Mouse (Mus musculus) midbrain, embryonic 16.5 days (tissue): ENCODE measurements around the gene Ppp1r8. TPM values are rescaled to one million over a fixed set of nuclear protein-coding genes. Genes with fewer than 3 reads are reported as not detected.

Source experiments
- ATAC-seq: fragments of 200-750 bp; cut with Nextera tagmentation; 2 replicates; pipeline ENCODE4 v1.8.0; 2017; ENCODE audit warnings: moderate TSS enrichment
- H3K27ac ChIP-seq: fragments of 300-500 bp; sonication (generic); 2 replicates; pipeline ENCODE4 v1.5.1; 2014; ENCODE audit warnings: mild to moderate bottlenecking, low read length, mixed read lengths
- H3K27me3 ChIP-seq: fragments of 300-500 bp; sonication (generic); 2 replicates; pipeline ENCODE4 v1.6.1; 2014; ENCODE audit warnings: low read depth, low read length, mixed read lengths; ENCODE audit not compliant: control insufficient read depth, insufficient read depth
- H3K36me3 ChIP-seq: fragments of 300-500 bp; sonication (generic); 2 replicates; pipeline ENCODE4 v1.6.1; 2014; ENCODE audit warnings: mild to moderate bottlenecking, low read length, moderate library complexity, mixed read lengths; ENCODE audit not compliant: control insufficient read depth, insufficient read depth
- H3K4me1 ChIP-seq: fragments of 300-500 bp; sonication (generic); 2 replicates; pipeline ENCODE4 v1.6.1; 2014; ENCODE audit warnings: mild to moderate bottlenecking, low read length, mixed read lengths; ENCODE audit not compliant: control insufficient read depth, insufficient read depth
- H3K4me2 ChIP-seq: fragments of 300-500 bp; sonication (generic); 2 replicates; pipeline ENCODE4 v1.6.1; 2014; ENCODE audit warnings: mild to moderate bottlenecking, low read length, mixed read lengths
- H3K4me3 ChIP-seq: fragments of 300-500 bp; sonication (generic); 2 replicates; pipeline ENCODE4 v1.5.1; 2014; ENCODE audit warnings: low read depth, mild to moderate bottlenecking, low read length, moderate library complexity, mixed read lengths
- H3K9ac ChIP-seq: fragments of 300-500 bp; sonication (generic); 2 replicates; pipeline ENCODE4 v1.6.1; 2014; ENCODE audit warnings: low read depth, low read length, mixed read lengths
- H3K9me3 ChIP-seq: fragments of 300-500 bp; sonication (generic); replicated peaks from 2 replicates; pipeline ENCODE4 v1.6.1; 2014; ENCODE audit warnings: mild to moderate bottlenecking, low read length, mixed read lengths; ENCODE audit not compliant: control insufficient read depth, poor library complexity, severe bottlenecking
- WGBS: fragments of 180-500 bp; shearing (Covaris S2); extraction: QIAGEN DNeasy Blood & Tissue Kit; methylation state at CpG from one replicate; pipeline ENCODE4 v1.1.7; 2014; 5-methylcytosine and 5-hydroxymethylcytosine counted together
- polyA plus RNA-seq: library from polyadenylated mRNA; unstranded; fragments of >200 nt; fragmentation: Nextera tagmentation; extraction: Ambion mirVana; gene quantifications from 2 replicates; pipeline ENCODE4 v1.2.1, GENCODE M21; 2015

Ppp1r8 gene
- polyA plus RNA-seq, 1 experiment from 2014 or later: 58.5 TPM

- Histone ChIP-seq H3K36me3 (peaks cover 40% of the 10 kb centered on the region), H3K4me3 (no peak overlapping the region), H3K4me1 (no peaks in the 10 kb centered on the region), H3K27ac (no peak overlapping the region), H3K4me2 (no peak overlapping the region), H3K9ac (no peak overlapping the region), H3K27me3 (no peaks in the 10 kb centered on the region), H3K9me3 (no peaks in the 10 kb centered on the region)
- ATAC-seq: no peak
- WGBS: 90% methylated on average over 13 of the region's 13 CpGs
Measured at GRCm38 (mm10) chr4:132863012-132863411, 20.0 kb upstream of the Ppp1r8 start.

GRCm38 (mm10) chr4:132860880-132861279 lies 17.9 kb upstream of the Ppp1r8 start:
- peaks cover 40% of the 10 kb centered on the region for H3K36me3 ChIP-seq
- H3K27me3 ChIP-seq: no peaks in the 10 kb centered on the region
- no peak overlapping the region for H3K9ac ChIP-seq
- no peaks in the 10 kb centered on the region for H3K9me3 ChIP-seq
- no peak overlapping the region for H3K27ac ChIP-seq
- WGBS: 94% methylated on average over 1 of the region's 1 CpGs
- ATAC-seq: no peak
- H3K4me2 ChIP-seq: no peak overlapping the region
- H3K4me1 ChIP-seq: no peaks in the 10 kb centered on the region
- no peak overlapping the region for H3K4me3 ChIP-seq

GRCm38 (mm10) chr4:132843705-132844071 lies 719 bp upstream of the Ppp1r8 start:
- no peak for ATAC-seq
- Histone ChIP-seq H3K4me3 (peak overlapping the region; percentile 72; the same call in 1 of the 2 replicates), H3K4me1 (peaks cover 11% of the 10 kb centered on the region), H3K27ac (peak overlapping the region; percentile 78), H3K36me3 (peaks cover 10% of the 10 kb centered on the region), H3K27me3 (no peaks in the 10 kb centered on the region), H3K9ac (peak overlapping the region; percentile 88), H3K9me3 (no peaks in the 10 kb centered on the region), H3K4me2 (peak overlapping the region; percentile 49)
- 97% methylated on average over 1 of the region's 1 CpGs for WGBS

DNA sequence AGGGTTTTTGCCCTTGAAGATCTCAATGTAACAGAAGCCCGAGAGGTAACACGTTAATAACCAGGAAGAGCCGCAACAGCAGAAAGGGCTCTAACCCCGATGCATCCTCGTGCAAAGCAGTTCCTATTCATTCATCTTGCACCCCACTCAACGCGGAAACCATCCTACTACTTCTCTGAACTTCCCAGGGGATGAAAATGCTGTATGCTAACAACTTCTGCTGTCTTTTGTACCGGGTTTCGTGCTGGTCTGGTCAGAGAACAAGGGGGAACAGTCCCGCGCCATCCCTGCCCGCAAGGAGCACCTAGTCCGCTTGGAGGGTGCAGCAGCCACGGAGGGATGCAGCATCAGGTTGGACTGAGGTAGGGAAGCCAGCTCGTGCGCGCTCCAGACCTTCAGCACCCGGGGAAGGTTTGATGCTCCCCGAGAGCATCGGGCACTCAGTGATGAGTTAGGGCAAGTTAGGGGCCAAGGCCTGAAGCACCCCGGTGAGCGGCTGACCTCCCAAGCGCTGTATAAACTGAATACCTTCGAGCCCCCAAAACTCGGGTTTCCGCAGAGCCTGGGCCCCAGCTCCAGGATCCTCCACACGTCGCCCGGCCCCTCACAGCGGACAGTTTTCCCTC lies 575 bp downstream of the Ppp1r8 start:
- peak overlapping the region; percentile 78 for H3K27ac ChIP-seq
- H3K4me3 ChIP-seq: peak overlapping the region; percentile 72
- H3K9ac ChIP-seq: peak overlapping the region; percentile 88
- WGBS: under 1% methylated on average over 30 of the region's 30 CpGs
- peak; percentile 61 for ATAC-seq
- H3K9me3 ChIP-seq: no peaks in the 10 kb centered on the region
- H3K4me2 ChIP-seq: peak overlapping the region; percentile 75
- peaks cover 11% of the 10 kb centered on the region for H3K4me1 ChIP-seq
- no peaks in the 10 kb centered on the region for H3K27me3 ChIP-seq
- H3K36me3 ChIP-seq: peaks cover 12% of the 10 kb centered on the region

- peaks cover 11% of the 10 kb centered on the region for H3K4me1 ChIP-seq
- peaks cover 12% of the 10 kb centered on the region for H3K36me3 ChIP-seq
- 84% methylated on average over 3 of the region's 3 CpGs for WGBS
- H3K27ac ChIP-seq: no peak overlapping the region
- H3K9me3 ChIP-seq: no peaks in the 10 kb centered on the region
- no peak for ATAC-seq
- H3K4me2 ChIP-seq: peak overlapping the region; percentile 75
- H3K27me3 ChIP-seq: no peaks in the 10 kb centered on the region
- H3K4me3 ChIP-seq: peak overlapping the region; percentile 72
- peak overlapping the region; percentile 88 for H3K9ac ChIP-seq
Measured at GRCm38 (mm10) chr4:132841493-132841892, 1.5 kb downstream of the Ppp1r8 start.

DNA sequence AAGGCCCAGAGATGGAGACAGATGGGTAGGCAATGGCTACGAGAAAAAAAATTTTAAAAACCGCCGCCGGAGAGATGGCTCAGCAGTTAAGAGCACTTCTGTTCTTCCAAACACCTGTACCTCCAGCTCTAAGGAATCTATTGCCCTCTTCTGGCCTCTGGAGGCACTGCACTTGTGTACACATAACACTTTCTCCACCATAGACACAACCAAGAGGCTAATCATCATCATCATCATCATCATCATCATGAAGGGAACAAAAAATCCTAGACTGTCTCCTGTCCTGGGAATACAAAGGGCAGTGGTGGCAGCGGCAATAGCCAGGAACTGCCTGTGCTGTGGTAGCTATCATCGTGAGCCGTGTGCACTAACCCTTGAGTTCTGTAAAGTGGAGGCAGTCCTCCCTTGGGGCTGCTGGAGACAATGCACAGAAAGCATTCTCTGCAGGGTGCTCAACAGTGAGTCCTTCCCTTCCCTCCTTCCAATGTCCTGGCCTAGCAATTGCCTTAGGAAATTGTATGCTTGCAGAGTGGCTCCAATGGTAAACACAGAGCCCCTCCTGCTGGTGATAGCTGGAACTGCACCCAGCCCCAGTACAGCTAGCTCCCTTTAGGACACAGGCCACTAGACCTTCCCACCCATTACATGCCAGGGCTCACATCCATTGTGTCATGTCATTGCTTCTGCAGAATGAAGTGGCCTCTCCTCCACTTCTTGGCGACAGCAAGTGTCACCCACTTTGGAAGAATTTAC lies 19.2 kb downstream of the Ppp1r8 start:
- Histone ChIP-seq H3K27ac (no peak overlapping the region), H3K4me2 (no peak overlapping the region), H3K9me3 (peaks cover 6% of the 10 kb centered on the region; the same call in 1 of the 2 replicates), H3K27me3 (no peaks in the 10 kb centered on the region), H3K4me1 (no peaks in the 10 kb centered on the region), H3K9ac (no peak overlapping the region), H3K36me3 (peaks cover 27% of the 10 kb centered on the region), H3K4me3 (no peak overlapping the region)
- ATAC-seq: no peak
- WGBS: 77% methylated on average over 8 of the region's 8 CpGs

DNA sequence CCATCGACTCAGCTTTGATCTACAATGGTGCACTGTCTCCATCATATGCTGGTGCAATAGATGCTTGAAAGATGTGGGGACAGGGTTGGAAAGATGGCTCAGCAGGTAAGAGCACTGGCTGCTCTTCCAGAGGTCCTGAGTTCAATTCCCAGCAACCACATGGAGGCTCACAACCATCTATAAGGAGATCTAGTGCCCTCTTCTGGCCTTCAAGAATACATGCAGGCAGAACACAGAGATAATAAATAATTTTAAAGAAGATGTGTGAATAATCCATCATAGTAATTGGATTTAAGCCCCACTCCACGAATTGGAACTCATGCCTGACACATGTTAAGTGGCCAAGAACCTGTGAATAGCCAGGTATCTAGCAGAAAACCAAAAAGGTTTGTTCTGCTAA lies 24.5 kb downstream of the Ppp1r8 start:
- no peak overlapping the region for H3K9ac ChIP-seq
- H3K36me3 ChIP-seq: no peaks in the 10 kb centered on the region
- ATAC-seq: no peak
- WGBS: 56% methylated on average over 2 of the region's 2 CpGs
- no peaks in the 10 kb centered on the region for H3K4me1 ChIP-seq
- no peak overlapping the region for H3K4me3 ChIP-seq
- H3K4me2 ChIP-seq: no peak overlapping the region
- no peak overlapping the region for H3K27ac ChIP-seq
- H3K9me3 ChIP-seq: peaks cover 6% of the 10 kb centered on the region; the same call in 1 of the 2 replicates
- H3K27me3 ChIP-seq: no peaks in the 10 kb centered on the region

DNA sequence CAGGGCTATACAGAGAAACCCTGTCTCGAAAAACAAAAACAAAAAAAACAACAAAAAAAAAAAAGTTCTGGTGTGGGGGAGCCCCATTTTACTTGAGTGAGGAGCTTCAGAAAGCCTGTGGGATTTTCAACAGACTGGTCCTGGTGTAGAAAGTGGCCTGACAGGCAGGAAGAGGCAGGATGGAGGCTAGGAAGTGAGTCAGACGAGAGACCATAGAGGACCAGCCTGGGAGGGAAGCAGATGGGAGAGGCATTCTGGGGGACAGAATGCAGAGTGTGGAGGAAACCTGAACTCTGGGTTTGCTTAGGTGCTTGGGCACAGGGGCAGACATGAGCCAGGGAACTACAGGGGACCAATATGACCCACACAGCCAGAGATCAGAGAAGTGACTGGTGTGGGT lies 26.1 kb downstream of the Ppp1r8 start:
- no peaks in the 10 kb centered on the region for H3K4me1 ChIP-seq
- H3K9ac ChIP-seq: no peak overlapping the region
- no peak overlapping the region for H3K27ac ChIP-seq
- ATAC-seq: no peak
- no peak overlapping the region for H3K4me3 ChIP-seq
- H3K4me2 ChIP-seq: no peak overlapping the region
- H3K27me3 ChIP-seq: no peaks in the 10 kb centered on the region
- no peaks in the 10 kb centered on the region for H3K36me3 ChIP-seq
- peaks cover 6% of the 10 kb centered on the region; the same call in 1 of the 2 replicates for H3K9me3 ChIP-seq
- WGBS: 64% methylated on average over 2 of the region's 2 CpGs

- Histone ChIP-seq H3K9me3 (peaks cover 5% of the 10 kb centered on the region; the same call in 1 of the 2 replicates), H3K4me1 (no peaks in the 10 kb centered on the region), H3K4me3 (no peak overlapping the region), H3K27me3 (no peaks in the 10 kb centered on the region), H3K4me2 (no peak overlapping the region), H3K27ac (no peak overlapping the region), H3K36me3 (no peaks in the 10 kb centered on the region), H3K9ac (no peak overlapping the region)
- ATAC-seq: no peak
- 87% methylated on average over 6 of the region's 7 CpGs for whole genome bisulfite sequencing
Measured at GRCm38 (mm10) chr4:132816404-132816803, 26.6 kb downstream of the Ppp1r8 start.
